Mouse (Mus musculus): Measurements from ENCODE around the gene Scel. TPM values are rescaled to one million over a fixed set of nuclear protein-coding genes. Genes with fewer than 3 reads are reported as not detected.

Scel gene
- 0.31 and 0.34 TPM in 2 replicates for polyA plus RNA-seq (2012; rRNA removed)

DNA sequence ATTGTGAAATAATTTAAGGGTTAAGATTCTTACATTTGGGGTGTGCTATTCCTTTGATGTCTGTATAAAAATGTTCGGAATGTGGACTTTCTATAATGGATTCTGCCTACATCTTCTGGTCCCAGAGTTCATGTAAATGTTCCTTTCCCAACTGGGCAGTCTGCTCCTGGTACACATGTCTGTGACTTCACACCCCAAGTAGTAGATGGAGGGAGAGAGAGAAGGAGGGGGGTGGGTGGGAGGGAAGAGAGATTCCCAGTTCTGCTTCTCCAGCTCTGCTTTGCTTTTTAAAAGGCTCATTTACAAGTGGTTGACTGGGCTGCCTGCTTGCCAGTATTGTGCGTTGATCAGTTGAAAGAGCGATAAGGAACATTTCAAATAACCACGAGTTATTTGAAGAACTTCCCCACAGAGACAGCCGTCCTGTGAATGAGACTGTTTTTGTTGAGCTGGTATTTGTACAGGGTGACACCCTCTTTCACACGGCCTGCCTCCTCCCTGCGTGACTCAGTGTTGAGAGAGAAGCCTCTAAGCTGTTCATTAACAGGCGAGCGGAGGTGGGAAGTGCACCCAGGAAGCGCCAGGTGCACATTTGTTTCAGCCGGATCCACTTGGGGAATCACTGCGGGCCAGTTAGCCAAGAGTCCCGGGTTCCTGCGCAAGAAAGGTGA lies at the start of gene Scel:
Gene Scel, plus strand, starts transcription at position 541 of the 671 bp plus-strand sequence.

GRCm38 (mm10) chr14:103649896-103650334 lies 136.8 kb downstream of the Scel start, which contains the start of gene Slain1:
Gene Slain1 (plus strand): TSS chr14:103650228.

Other genes starting within 250 kb of the Scel start
- gene Mycbp2, start 166.5 kb upstream of the Scel start, polyA plus RNA-seq (2012; rRNA removed), result 42.1 and 58.6 TPM in 2 replicates
- 19.9 and 31.4 TPM in 2 replicates for gene Slain1, start 136.9 kb downstream of the Scel start, polyA plus RNA-seq (2012; rRNA removed)